Mouse (Mus musculus) hindbrain, embryonic 15.5 days (tissue): ENCODE data around the gene Arxes1. TPM values are rescaled to one million over a fixed set of nuclear protein-coding genes. Genes with fewer than 3 reads are reported as not detected.
"Not testable (repeated sequence)": the region's sequence is repeated elsewhere in the genome, so short reads cannot be mapped to it uniquely, and the experiment has no call there.

ENCODE experiments used
- ATAC-seq: fragments of 200-750 bp; cut with Nextera tagmentation; 2 replicates; pipeline ENCODE4 v1.8.0; 2017; ENCODE audit warnings: low read depth, moderate number of reproducible peaks, moderate TSS enrichment; ENCODE audit not compliant: low FRiP score
- H3K27ac ChIP-seq: fragments of 300-500 bp; sonication (generic); replicated peaks from 2 replicates; pipeline ENCODE4 v1.5.1; 2015; ENCODE audit warnings: mild to moderate bottlenecking, inconsistent platforms
- H3K27me3 ChIP-seq: fragments of 300-500 bp; sonication (generic); 2 replicates; pipeline ENCODE4 v1.6.1; 2015; ENCODE audit warnings: control low read depth, inconsistent platforms
- H3K36me3 ChIP-seq: fragments of 300-500 bp; sonication (generic); 2 replicates; pipeline ENCODE4 v1.6.1; 2015; ENCODE audit warnings: control low read depth, inconsistent platforms
- H3K4me1 ChIP-seq: fragments of 300-500 bp; sonication (generic); replicated peaks from 2 replicates; pipeline ENCODE4 v1.6.1; 2015; ENCODE audit warnings: control low read depth, inconsistent platforms
- H3K4me2 ChIP-seq: fragments of 300-500 bp; sonication (generic); 2 replicates; pipeline ENCODE4 v1.6.1; 2015; ENCODE audit warnings: moderate library complexity, mild to moderate bottlenecking, inconsistent platforms
- H3K4me3 ChIP-seq: fragments of 300-500 bp; sonication (generic); 2 replicates; pipeline ENCODE4 v1.5.1; 2015; ENCODE audit warnings: mild to moderate bottlenecking, inconsistent platforms
- H3K9ac ChIP-seq: fragments of 300-500 bp; sonication (generic); 2 replicates; pipeline ENCODE4 v1.6.1; 2015; ENCODE audit warnings: inconsistent platforms
- H3K9me3 ChIP-seq: fragments of 300-500 bp; sonication (generic); 2 replicates; pipeline ENCODE4 v1.6.1; 2016; ENCODE audit warnings: control low read depth, inconsistent platforms
- WGBS: fragments of 180-500 bp; shearing (Covaris S2); methylation state at CpG from one replicate; pipeline ENCODE4 v1.1.7; 2015; 5-methylcytosine and 5-hydroxymethylcytosine counted together
- polyA plus RNA-seq: library from polyadenylated mRNA; unstranded; fragments of >200 nt; fragmentation: Nextera tagmentation; extraction: Ambion mirVana; gene quantifications from 2 replicates; pipeline ENCODE4 v1.2.1, GENCODE M21; 2015

Gene Arxes1
- 138 and 141 TPM in 2 replicates for polyA plus RNA-seq

GRCm38 (mm10) chrX:136032799-136033763 lies at the start of gene Arxes1:
Gene Arxes1 (plus strand): TSS chrX:136033367.
- H3K27ac ChIP-seq, result peak within 1 kb of the TSS; percentile 48; the same call in 1 of the 2 replicates
- H3K9me3 ChIP-seq, H3K27me3 ChIP-seq, H3K9ac ChIP-seq, H3K4me1 ChIP-seq, H3K36me3 ChIP-seq: not testable (repeated sequence)
- peak within 1 kb of the TSS; percentile 37 for H3K4me3 ChIP-seq
- 10% methylated on average over 12 of the region's 49 CpGs for WGBS
- peak within 1 kb of the TSS; percentile 49 for H3K4me2 ChIP-seq
- peak; percentile 95 for ATAC-seq

DNA sequence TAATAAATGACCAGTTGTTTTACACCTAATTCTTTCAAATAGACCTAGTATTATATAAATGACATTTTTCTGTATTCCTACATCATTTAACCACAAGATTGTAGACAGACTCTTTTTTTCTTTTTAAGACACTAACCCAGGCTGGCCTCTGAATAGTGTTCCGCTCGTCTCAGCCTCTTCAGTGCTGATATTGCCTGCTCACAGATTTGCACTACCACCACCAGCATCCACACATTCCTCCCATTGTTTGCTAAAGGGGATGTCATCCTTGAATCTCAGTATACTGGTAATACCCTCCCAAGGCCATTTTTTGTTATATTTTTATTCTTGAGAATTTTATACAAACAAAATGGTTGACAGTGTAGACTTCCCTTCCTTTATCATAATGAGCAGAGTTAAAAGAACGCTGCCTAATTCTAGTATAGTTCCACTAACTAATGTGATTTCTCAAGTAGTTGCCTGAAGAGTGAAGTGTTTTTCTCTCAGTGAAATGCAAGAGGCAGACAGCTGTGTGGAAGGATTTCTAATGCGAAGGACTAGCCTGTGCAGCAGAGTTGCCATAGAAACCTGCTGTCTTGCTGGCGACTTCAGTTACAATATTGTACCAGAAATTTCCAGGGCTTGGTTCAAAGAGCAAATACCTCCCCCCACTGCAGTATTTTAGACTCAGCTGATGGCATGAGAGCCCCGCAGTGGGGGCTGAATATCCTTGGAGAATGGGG lies 48.5 kb upstream of the Arxes1 start:
- 48% methylated on average over 6 of the region's 6 CpGs for WGBS
- Histone ChIP-seq H3K9ac (no peak overlapping the region), H3K4me3 (no peak overlapping the region), H3K9me3 (no peaks in the 10 kb centered on the region), H3K27me3 (no peaks in the 10 kb centered on the region), H3K36me3 (no peaks in the 10 kb centered on the region), H3K4me2 (no peak overlapping the region), H3K4me1 (no peaks in the 10 kb centered on the region), H3K27ac (peak overlapping the region; percentile 63; the same call in 1 of the 2 replicates)
- ATAC-seq, result peak; percentile 65

DNA sequence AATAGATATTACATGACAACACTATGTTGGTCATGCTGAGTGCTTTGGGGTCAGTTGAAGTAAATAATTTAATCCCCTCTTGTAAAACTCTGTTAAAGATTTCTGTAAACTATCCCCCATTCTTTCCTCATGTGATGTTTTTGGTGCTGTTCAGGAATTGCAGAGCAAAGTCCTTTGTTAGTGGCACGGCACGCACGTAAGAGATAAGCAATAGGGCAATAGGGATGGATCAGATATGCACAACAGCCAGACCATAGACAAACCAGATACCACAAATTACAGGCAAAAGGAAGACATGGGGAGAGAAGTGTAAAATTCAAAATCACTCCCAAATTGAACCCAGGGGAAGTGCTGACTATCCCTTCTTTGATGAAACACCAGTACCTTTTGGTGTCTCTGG lies 46.9 kb upstream of the Arxes1 start:
- no peaks in the 10 kb centered on the region for H3K36me3 ChIP-seq
- WGBS, result 91% methylated on average over 3 of the region's 3 CpGs
- no peaks in the 10 kb centered on the region for H3K9me3 ChIP-seq
- no peak overlapping the region for H3K4me2 ChIP-seq
- no peak overlapping the region for H3K27ac ChIP-seq
- no peaks in the 10 kb centered on the region for H3K4me1 ChIP-seq
- no peak for ATAC-seq
- no peak overlapping the region for H3K4me3 ChIP-seq
- no peaks in the 10 kb centered on the region for H3K27me3 ChIP-seq
- no peak overlapping the region for H3K9ac ChIP-seq

GRCm38 (mm10) chrX:135990661-135991060 lies 42.5 kb upstream of the Arxes1 start:
- 71% methylated on average over 2 of the region's 2 CpGs for WGBS
- no peak overlapping the region for H3K4me2 ChIP-seq
- no peak overlapping the region for H3K9ac ChIP-seq
- H3K4me1 ChIP-seq, result no peaks in the 10 kb centered on the region
- H3K27ac ChIP-seq, result no peak overlapping the region
- no peaks in the 10 kb centered on the region for H3K36me3 ChIP-seq
- no peak for ATAC-seq
- no peaks in the 10 kb centered on the region for H3K9me3 ChIP-seq
- no peak overlapping the region for H3K4me3 ChIP-seq
- H3K27me3 ChIP-seq, result no peaks in the 10 kb centered on the region

DNA sequence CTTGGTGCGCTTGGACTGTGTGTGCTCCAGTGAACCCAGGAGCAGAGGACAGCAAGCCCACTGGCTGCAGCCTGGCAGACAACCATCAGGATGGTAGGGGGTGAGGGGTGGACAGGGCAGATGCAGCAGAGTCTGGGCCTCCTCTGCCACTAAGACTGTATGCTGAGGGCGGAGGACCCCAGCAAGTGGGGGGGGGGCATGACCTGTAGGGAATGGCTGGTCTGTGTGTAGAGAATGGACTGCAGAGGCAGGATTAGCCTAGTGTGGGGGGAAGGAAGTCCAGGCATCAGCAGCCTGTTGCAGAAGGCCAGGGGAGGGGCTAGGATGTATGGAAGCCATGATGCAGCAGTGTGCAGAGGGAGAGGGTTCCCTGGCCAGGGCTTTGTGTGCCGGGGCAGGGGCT lies 40.0 kb upstream of the Arxes1 start:
- H3K9ac ChIP-seq, H3K36me3 ChIP-seq, H3K4me1 ChIP-seq, H3K9me3 ChIP-seq, H3K27me3 ChIP-seq: not testable (repeated sequence)
- Histone ChIP-seq H3K4me2 (peak overlapping the region; percentile 38), H3K4me3 (0 out of 2 replicates have a peak overlapping the region, but pooled peaks have one; percentile 8), H3K27ac (peak overlapping the region; percentile 55)
- ATAC-seq, result peak; percentile 94
- 39% methylated on average over 2 of the region's 3 CpGs for WGBS

DNA sequence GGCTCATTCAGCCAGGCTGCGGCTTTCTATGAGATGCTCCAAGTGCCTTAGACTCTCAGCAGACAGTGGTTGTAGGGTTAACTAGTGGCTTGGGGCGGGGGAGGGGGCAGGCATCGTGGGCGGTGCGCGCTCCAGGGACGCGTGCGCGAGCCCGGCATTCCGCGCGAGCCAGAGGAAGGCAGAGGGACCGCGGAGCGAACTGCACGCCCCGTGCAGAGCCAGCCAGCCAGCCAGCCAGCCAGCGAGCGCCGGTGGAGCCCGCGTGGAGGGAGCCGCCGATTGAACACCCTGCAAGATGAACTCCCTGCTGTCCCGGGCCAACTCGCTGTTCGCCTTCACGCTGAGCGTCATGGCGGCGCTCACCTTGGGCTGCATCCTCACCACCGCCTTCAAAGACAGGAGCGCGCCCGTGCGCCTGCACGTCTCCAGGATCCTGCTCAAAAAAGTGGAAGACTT lies 39.5 kb upstream of the Arxes1 start, which contains the start of gene Arxes2:
Gene Arxes2 (plus strand): TSS at position 161 of the 456 bp plus-strand sequence.
- not testable (repeated sequence) for H3K9me3 ChIP-seq, H3K4me1 ChIP-seq, H3K9ac ChIP-seq, H3K36me3 ChIP-seq, H3K27me3 ChIP-seq
- H3K4me2 ChIP-seq, result peak within 1 kb of the TSS; percentile 51
- peak within 1 kb of the TSS; percentile 37 for H3K4me3 ChIP-seq
- ATAC-seq, result peak; percentile 95
- peak within 1 kb of the TSS; percentile 55 for H3K27ac ChIP-seq
- WGBS, result 14% methylated on average over 18 of the region's 39 CpGs

- ATAC-seq, result no peak
- H3K4me3 ChIP-seq, result no peak overlapping the region
- no peaks in the 10 kb centered on the region for H3K36me3 ChIP-seq
- H3K4me1 ChIP-seq, result no peaks in the 10 kb centered on the region
- WGBS, result 47% methylated on average over 3 of the region's 5 CpGs
- no peak overlapping the region for H3K4me2 ChIP-seq
- H3K27me3 ChIP-seq, result no peaks in the 10 kb centered on the region
- H3K27ac ChIP-seq, result no peak overlapping the region
- no peaks in the 10 kb centered on the region for H3K9me3 ChIP-seq
- no peak overlapping the region for H3K9ac ChIP-seq
Observed at GRCm38 (mm10) chrX:136007199-136007843, 25.8 kb upstream of the Arxes1 start.

GRCm38 (mm10) chrX:136014392-136014791 lies 18.8 kb upstream of the Arxes1 start:
- H3K4me3 ChIP-seq, result no peak overlapping the region
- no peaks in the 10 kb centered on the region for H3K36me3 ChIP-seq
- no peaks in the 10 kb centered on the region for H3K9me3 ChIP-seq
- H3K4me2 ChIP-seq, result no peak overlapping the region
- H3K27me3 ChIP-seq, result no peaks in the 10 kb centered on the region
- no peak overlapping the region for H3K27ac ChIP-seq
- H3K4me1 ChIP-seq, result no peaks in the 10 kb centered on the region
- no peak for ATAC-seq
- WGBS, result 23% methylated on average over 2 of the region's 2 CpGs
- no peak overlapping the region for H3K9ac ChIP-seq

DNA sequence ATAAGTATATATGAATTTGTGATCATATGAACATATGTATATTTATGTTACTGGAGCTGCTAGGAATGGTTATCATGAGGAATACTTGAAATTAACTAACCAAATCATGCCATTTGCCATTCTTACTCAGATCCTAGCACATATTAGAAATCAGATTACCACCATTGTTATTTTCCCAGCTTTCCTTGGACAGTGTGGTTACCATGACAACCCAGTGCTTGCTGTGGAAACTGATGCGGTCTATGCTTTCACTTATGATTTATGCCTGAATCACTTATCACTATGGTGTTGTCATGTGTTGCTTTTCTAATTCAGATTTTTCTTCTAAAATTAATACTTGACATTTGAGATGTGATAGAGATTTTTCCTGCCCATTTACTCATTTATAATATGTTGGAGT lies 2.8 kb upstream of the Arxes1 start:
- no peak for ATAC-seq
- no peak overlapping the region for H3K4me2 ChIP-seq
- H3K4me3 ChIP-seq, result no peak overlapping the region
- H3K27me3 ChIP-seq, result no peaks in the 10 kb centered on the region
- H3K9me3 ChIP-seq, result no peaks in the 10 kb centered on the region
- H3K27ac ChIP-seq, result no peak overlapping the region
- WGBS, result 59% methylated on average over 1 of the region's 1 CpGs
- no peaks in the 10 kb centered on the region for H3K4me1 ChIP-seq
- no peaks in the 10 kb centered on the region for H3K36me3 ChIP-seq
- H3K9ac ChIP-seq, result no peak overlapping the region

DNA sequence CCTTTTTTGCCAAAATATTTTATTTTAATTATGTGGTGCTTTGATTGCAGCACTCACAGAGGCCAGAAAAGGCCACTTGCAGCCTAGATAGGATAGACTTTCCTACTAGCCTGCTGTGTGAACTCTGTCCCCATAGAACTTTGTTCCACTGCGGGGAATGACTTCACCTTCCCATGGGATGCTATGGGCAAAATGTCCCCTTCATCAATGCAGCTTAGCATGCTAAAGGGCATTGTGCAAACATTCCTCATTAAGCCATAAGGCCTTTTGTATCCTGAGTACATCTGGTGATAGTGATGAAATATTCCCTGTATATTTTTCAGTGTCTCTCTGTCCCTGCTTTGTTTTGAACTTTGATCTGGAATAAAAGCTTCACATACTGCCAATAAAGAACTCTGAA lies 10.6 kb downstream of the Arxes1 start:
- no peaks in the 10 kb centered on the region for H3K4me1 ChIP-seq
- H3K4me2 ChIP-seq, result no peak overlapping the region
- H3K36me3 ChIP-seq, result no peaks in the 10 kb centered on the region
- H3K9me3 ChIP-seq, result no peaks in the 10 kb centered on the region
- WGBS, result 87% methylated on average over 1 of the region's 1 CpGs
- no peak overlapping the region for H3K27ac ChIP-seq
- H3K27me3 ChIP-seq, result no peaks in the 10 kb centered on the region
- no peak overlapping the region for H3K9ac ChIP-seq
- no peak for ATAC-seq
- no peak overlapping the region for H3K4me3 ChIP-seq

- ATAC-seq, result peak; percentile 75; the same call in 1 of the 2 replicates
- Histone ChIP-seq H3K4me3 (no peak overlapping the region), H3K27me3 (no peaks in the 10 kb centered on the region), H3K4me1 (no peaks in the 10 kb centered on the region), H3K9ac (no peak overlapping the region), H3K36me3 (no peaks in the 10 kb centered on the region), H3K4me2 (no peak overlapping the region), H3K9me3 (no peaks in the 10 kb centered on the region), H3K27ac (no peak overlapping the region)
- 15% methylated on average over 5 of the region's 5 CpGs for WGBS
Observed at GRCm38 (mm10) chrX:136047528-136047927, 14.4 kb downstream of the Arxes1 start.
